Mouse (Mus musculus): Measurements from ENCODE around the gene Gpc3. TPM values are rescaled to one million over a fixed set of nuclear protein-coding genes. Genes with fewer than 3 reads are reported as not detected.

Gpc3 gene
- polyA plus RNA-seq, 1 experiment from 2014 or later, result 58.4 TPM

GRCm38 (mm10) chrX:52425605-52426004, 188.1 kb downstream of the Gpc3 start:
- Histone ChIP-seq H3K27me3 (ENCODE audit: control insufficient read depth, insufficient read depth, low read length) (no peaks in the 10 kb centered on the region), H3K4me3 (replicated peaks; ENCODE audit: low read depth, low read length) (no peak overlapping the region), H3K36me3 (ENCODE audit: control insufficient read depth, insufficient read depth, low read length) (no peaks in the 10 kb centered on the region), H3K4me1 (ENCODE audit: control insufficient read depth, insufficient read depth, low read length) (no peaks in the 10 kb centered on the region), H3K27ac (replicated peaks; ENCODE audit: low read depth, low read length) (no peak overlapping the region), H3K9me3 (ENCODE audit: control insufficient read depth, low read length) (no peaks in the 10 kb centered on the region), H3K4me2 (ENCODE audit: low read length) (no peak overlapping the region), H3K9ac (replicated peaks; ENCODE audit: low read length) (no peak overlapping the region)
- 82% methylated on average over 5 of the region's 5 CpGs for WGBS
- ATAC-seq (ENCODE audit: low FRiP score, low TSS enrichment), result no peak
- no peak for DNase-seq

GRCm38 (mm10) chrX:52419850-52420249, 193.9 kb downstream of the Gpc3 start:
- no peaks in the 10 kb centered on the region for H3K4me1 ChIP-seq (ENCODE audit: control insufficient read depth, insufficient read depth, low read length)
- H3K27me3 ChIP-seq (ENCODE audit: control insufficient read depth, insufficient read depth, low read length), result no peaks in the 10 kb centered on the region
- H3K36me3 ChIP-seq (ENCODE audit: control insufficient read depth, insufficient read depth, low read length), result no peaks in the 10 kb centered on the region
- 74% methylated on average over 3 of the region's 3 CpGs for WGBS
- H3K9ac ChIP-seq (replicated peaks; ENCODE audit: low read length), result no peak overlapping the region
- no peak overlapping the region for H3K4me2 ChIP-seq (ENCODE audit: low read length)
- no peak for DNase-seq
- no peak overlapping the region for H3K4me3 ChIP-seq (replicated peaks; ENCODE audit: low read depth, low read length)
- no peak for ATAC-seq (ENCODE audit: low FRiP score, low TSS enrichment)
- H3K27ac ChIP-seq (replicated peaks; ENCODE audit: low read depth, low read length), result no peak overlapping the region
- no peaks in the 10 kb centered on the region for H3K9me3 ChIP-seq (ENCODE audit: control insufficient read depth, low read length)

GRCm38 (mm10) chrX:52412936-52413335, 200.8 kb downstream of the Gpc3 start:
- Histone ChIP-seq H3K4me2 (ENCODE audit: low read length) (no peak overlapping the region), H3K27ac (replicated peaks; ENCODE audit: low read depth, low read length) (no peak overlapping the region), H3K4me1 (ENCODE audit: control insufficient read depth, insufficient read depth, low read length) (no peaks in the 10 kb centered on the region), H3K4me3 (replicated peaks; ENCODE audit: low read depth, low read length) (no peak overlapping the region), H3K9ac (replicated peaks; ENCODE audit: low read length) (no peak overlapping the region), H3K27me3 (ENCODE audit: control insufficient read depth, insufficient read depth, low read length) (no peaks in the 10 kb centered on the region), H3K9me3 (ENCODE audit: control insufficient read depth, low read length) (no peaks in the 10 kb centered on the region), H3K36me3 (ENCODE audit: control insufficient read depth, insufficient read depth, low read length) (no peaks in the 10 kb centered on the region)
- ATAC-seq (ENCODE audit: low FRiP score, low TSS enrichment), result no peak
- WGBS, result 56% methylated on average over 3 of the region's 3 CpGs
- no peak for DNase-seq

DNA sequence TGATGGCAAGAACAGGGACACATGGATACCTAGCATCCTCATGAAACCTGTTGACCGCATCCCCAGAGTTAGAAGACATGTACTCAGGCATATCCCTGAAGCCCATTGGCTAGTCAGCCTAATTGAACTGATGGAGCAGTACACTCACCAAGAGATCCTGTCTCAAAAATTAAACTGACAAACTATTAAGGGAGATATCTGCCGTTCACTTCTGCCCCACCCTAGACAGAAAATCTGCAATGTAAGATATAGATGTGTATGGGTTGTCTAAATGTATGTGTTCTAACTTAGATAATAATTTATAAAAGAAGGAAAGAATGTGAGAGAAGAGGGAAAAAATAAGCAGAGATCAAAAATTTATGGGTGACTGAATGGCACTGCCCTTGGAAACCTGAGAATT, 212.6 kb downstream of the Gpc3 start:
- H3K4me3 ChIP-seq (replicated peaks; ENCODE audit: low read depth, low read length), result no peak overlapping the region
- H3K4me2 ChIP-seq (ENCODE audit: low read length), result no peak overlapping the region
- H3K9me3 ChIP-seq (ENCODE audit: control insufficient read depth, low read length), result no peaks in the 10 kb centered on the region
- ATAC-seq (ENCODE audit: low FRiP score, low TSS enrichment), result no peak
- H3K4me1 ChIP-seq (ENCODE audit: control insufficient read depth, insufficient read depth, low read length), result no peaks in the 10 kb centered on the region
- 97% methylated on average over 2 of the region's 2 CpGs for WGBS
- H3K36me3 ChIP-seq (ENCODE audit: control insufficient read depth, insufficient read depth, low read length), result no peaks in the 10 kb centered on the region
- no peak overlapping the region for H3K27ac ChIP-seq (replicated peaks; ENCODE audit: low read depth, low read length)
- no peaks in the 10 kb centered on the region for H3K27me3 ChIP-seq (ENCODE audit: control insufficient read depth, insufficient read depth, low read length)
- DNase-seq, result no peak
- H3K9ac ChIP-seq (replicated peaks; ENCODE audit: low read length), result no peak overlapping the region

DNA sequence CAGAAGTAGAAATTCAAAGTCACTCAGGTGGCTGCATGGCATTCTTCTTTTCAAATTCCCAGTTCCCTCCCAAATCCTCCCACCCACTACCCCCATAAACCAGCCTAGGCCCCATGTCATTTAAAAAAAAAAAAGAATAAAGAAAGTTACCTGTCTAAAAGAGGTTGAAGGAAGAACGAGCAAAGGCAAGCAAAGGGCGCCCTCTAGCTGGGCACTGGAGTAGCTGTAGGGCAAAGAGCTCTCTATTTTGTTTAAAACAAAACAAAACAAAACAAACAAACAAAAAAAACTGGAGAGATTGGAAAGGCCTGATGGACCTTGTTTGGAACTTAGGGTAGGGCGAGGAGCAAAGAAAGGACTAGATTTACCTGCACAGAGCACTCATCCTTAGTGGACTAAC, 238.6 kb downstream of the Gpc3 start:
- WGBS, result 61% methylated on average over 3 of the region's 3 CpGs
- Histone ChIP-seq H3K27me3 (ENCODE audit: control insufficient read depth, insufficient read depth, low read length) (no peaks in the 10 kb centered on the region), H3K4me1 (ENCODE audit: control insufficient read depth, insufficient read depth, low read length) (no peaks in the 10 kb centered on the region), H3K36me3 (ENCODE audit: control insufficient read depth, insufficient read depth, low read length) (no peaks in the 10 kb centered on the region), H3K4me3 (replicated peaks; ENCODE audit: low read depth, low read length) (no peak overlapping the region), H3K9ac (replicated peaks; ENCODE audit: low read length) (no peak overlapping the region), H3K4me2 (ENCODE audit: low read length) (no peak overlapping the region), H3K9me3 (ENCODE audit: control insufficient read depth, low read length) (no peaks in the 10 kb centered on the region), H3K27ac (replicated peaks; ENCODE audit: low read depth, low read length) (no peak overlapping the region)
- DNase-seq (peak; percentile 28), ATAC-seq (ENCODE audit: low FRiP score, low TSS enrichment) (no peak)

GRCm38 (mm10) chrX:52374209-52374608, 239.5 kb downstream of the Gpc3 start:
- Histone ChIP-seq H3K4me3 (replicated peaks; ENCODE audit: low read depth, low read length) (no peak overlapping the region), H3K9me3 (ENCODE audit: control insufficient read depth, low read length) (no peaks in the 10 kb centered on the region), H3K36me3 (ENCODE audit: control insufficient read depth, insufficient read depth, low read length) (no peaks in the 10 kb centered on the region), H3K27me3 (ENCODE audit: control insufficient read depth, insufficient read depth, low read length) (no peaks in the 10 kb centered on the region), H3K4me2 (ENCODE audit: low read length) (no peak overlapping the region), H3K4me1 (ENCODE audit: control insufficient read depth, insufficient read depth, low read length) (no peaks in the 10 kb centered on the region), H3K9ac (replicated peaks; ENCODE audit: low read length) (no peak overlapping the region), H3K27ac (replicated peaks; ENCODE audit: low read depth, low read length) (no peak overlapping the region)
- ATAC-seq (ENCODE audit: low FRiP score, low TSS enrichment), result no peak
- 86% methylated on average over 14 of the region's 14 CpGs for WGBS
- DNase-seq, result no peak

- WGBS, result 84% methylated on average over 5 of the region's 5 CpGs
- Histone ChIP-seq H3K4me3 (replicated peaks; ENCODE audit: low read depth, low read length) (no peak overlapping the region), H3K36me3 (ENCODE audit: control insufficient read depth, insufficient read depth, low read length) (no peaks in the 10 kb centered on the region), H3K4me2 (ENCODE audit: low read length) (no peak overlapping the region), H3K4me1 (ENCODE audit: control insufficient read depth, insufficient read depth, low read length) (no peaks in the 10 kb centered on the region), H3K9me3 (ENCODE audit: control insufficient read depth, low read length) (no peaks in the 10 kb centered on the region), H3K27ac (replicated peaks; ENCODE audit: low read depth, low read length) (no peak overlapping the region), H3K9ac (replicated peaks; ENCODE audit: low read length) (no peak overlapping the region), H3K27me3 (ENCODE audit: control insufficient read depth, insufficient read depth, low read length) (no peaks in the 10 kb centered on the region)
- DNase-seq, result no peak
- no peak for ATAC-seq (ENCODE audit: low FRiP score, low TSS enrichment)
Measured at GRCm38 (mm10) chrX:52372436-52372835, 241.3 kb downstream of the Gpc3 start.

GRCm38 (mm10) chrX:52369938-52370758, 243.6 kb downstream of the Gpc3 start:
- H3K4me3 ChIP-seq (replicated peaks; ENCODE audit: low read depth, low read length), result no peak overlapping the region; the same call in 1 of the 2 replicates
- no peaks in the 10 kb centered on the region for H3K4me1 ChIP-seq (ENCODE audit: control insufficient read depth, insufficient read depth, low read length)
- 18% methylated on average over 8 of the region's 8 CpGs for WGBS
- H3K9me3 ChIP-seq (ENCODE audit: control insufficient read depth, low read length), result no peaks in the 10 kb centered on the region
- H3K36me3 ChIP-seq (ENCODE audit: control insufficient read depth, insufficient read depth, low read length), result no peaks in the 10 kb centered on the region
- no peak overlapping the region for H3K27ac ChIP-seq (replicated peaks; ENCODE audit: low read depth, low read length)
- no peak; the same call in 1 of the 2 replicates for ATAC-seq (ENCODE audit: low FRiP score, low TSS enrichment)
- peak overlapping the region; percentile 40 for H3K4me2 ChIP-seq (ENCODE audit: low read length)
- H3K9ac ChIP-seq (replicated peaks; ENCODE audit: low read length), result no peak overlapping the region
- no peaks in the 10 kb centered on the region for H3K27me3 ChIP-seq (ENCODE audit: control insufficient read depth, insufficient read depth, low read length)
- peak; percentile 54 for DNase-seq

DNA sequence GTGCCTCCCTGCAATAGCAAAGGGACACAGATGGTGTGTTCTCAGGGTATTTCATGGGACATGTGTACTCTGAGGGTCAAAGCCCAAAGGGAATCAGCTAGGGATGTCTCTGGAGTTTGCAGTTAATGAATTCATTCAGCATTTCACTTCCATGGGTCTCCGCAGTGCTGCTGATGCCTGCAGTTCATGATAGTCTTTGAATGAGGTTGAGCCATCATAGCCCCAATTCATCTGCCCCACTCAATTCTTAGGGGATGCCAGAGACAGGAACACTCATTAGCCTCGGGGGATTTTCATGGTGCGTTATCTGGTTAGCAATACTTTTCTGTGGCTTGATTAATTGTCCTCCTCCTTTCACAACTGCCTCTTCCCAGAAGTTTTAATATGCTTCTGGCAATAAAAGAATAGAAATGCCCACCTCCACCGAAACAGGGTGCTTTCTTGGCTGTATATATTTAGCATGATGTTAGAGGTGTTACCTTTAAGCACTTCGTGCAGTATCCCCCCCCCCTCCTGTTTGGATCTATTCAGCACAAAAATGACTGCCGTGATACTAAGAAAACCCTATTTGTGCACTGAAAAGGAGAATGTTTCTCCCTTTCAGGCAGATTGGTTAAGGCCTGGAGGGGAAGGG, 244.3 kb downstream of the Gpc3 start:
- WGBS, result 21% methylated on average over 6 of the region's 6 CpGs
- no peak; the same call in 1 of the 2 replicates for ATAC-seq (ENCODE audit: low FRiP score, low TSS enrichment)
- Histone ChIP-seq H3K4me2 (ENCODE audit: low read length) (peak overlapping the region; percentile 40), H3K9me3 (ENCODE audit: control insufficient read depth, low read length) (no peaks in the 10 kb centered on the region), H3K4me3 (replicated peaks; ENCODE audit: low read depth, low read length) (no peak overlapping the region), H3K27me3 (ENCODE audit: control insufficient read depth, insufficient read depth, low read length) (no peaks in the 10 kb centered on the region), H3K27ac (replicated peaks; ENCODE audit: low read depth, low read length) (no peak overlapping the region), H3K9ac (replicated peaks; ENCODE audit: low read length) (no peak overlapping the region), H3K36me3 (ENCODE audit: control insufficient read depth, insufficient read depth, low read length) (no peaks in the 10 kb centered on the region), H3K4me1 (ENCODE audit: control insufficient read depth, insufficient read depth, low read length) (no peaks in the 10 kb centered on the region)
- peak; percentile 23 for DNase-seq

Measured in midbrain, embryonic 14.5 days (tissue).